Mouse (Mus musculus): ENCODE results near the gene Antxr1.
A peak's percentile ranks its signal among the peaks of the same experiment; 100 is the strongest.

The Antxr1 gene

DNA sequence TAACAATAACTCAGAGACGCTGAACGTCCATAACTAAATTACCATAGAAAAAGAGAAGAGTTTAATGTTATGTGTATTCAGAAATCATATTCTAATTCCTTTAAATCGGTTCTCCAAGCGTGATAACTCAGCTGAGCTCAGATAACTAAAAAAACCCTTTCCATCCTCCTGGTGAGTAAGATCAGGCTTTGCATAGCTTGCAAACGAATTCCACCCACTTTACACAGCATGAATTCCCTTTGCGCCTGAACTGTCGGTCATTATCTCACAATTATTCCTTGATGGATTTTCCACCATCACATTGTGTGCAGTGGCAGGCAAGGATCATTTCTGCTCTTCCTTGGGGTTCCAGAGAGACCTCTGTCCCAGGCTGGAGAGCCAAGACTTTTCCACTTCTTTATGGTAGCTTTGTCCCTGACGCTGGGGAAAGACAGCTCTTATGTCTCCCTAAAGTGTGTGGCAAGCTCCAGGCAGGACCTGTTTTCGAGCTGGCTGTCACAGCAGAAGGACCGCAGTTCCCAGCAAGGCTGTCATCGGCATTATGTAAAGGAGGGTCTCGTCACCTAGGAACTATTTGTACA is 201.6 kb downstream of the Antxr1 start:
- DNase-seq, result peak; percentile 25

GRCm38 (mm10) chr6:87133520-87133919 is 202.1 kb downstream of the Antxr1 start:
- no peak for DNase-seq

DNA sequence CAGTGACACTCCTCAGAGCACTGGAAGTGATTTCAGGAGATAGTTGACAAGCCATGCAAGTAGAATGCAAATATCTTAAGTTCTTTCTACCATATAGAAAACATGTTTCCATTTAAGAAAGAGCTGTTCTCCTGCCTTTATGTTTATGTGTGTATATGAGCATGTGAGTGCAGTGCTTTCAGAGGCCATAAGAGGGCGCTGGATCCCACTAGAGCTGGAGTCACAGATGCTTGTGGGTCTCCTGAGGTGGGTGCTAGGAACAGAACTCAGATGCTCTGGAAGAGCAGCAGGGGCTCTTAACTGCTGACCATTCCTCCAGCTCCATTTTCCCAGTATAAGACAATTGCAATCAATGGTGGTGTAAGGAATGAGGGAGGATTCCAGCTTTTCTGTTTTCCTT is 204.5 kb downstream of the Antxr1 start:
- no peak for DNase-seq

GRCm38 (mm10) chr6:87130628-87131027 is 205.0 kb downstream of the Antxr1 start:
- no peak for DNase-seq

DNA sequence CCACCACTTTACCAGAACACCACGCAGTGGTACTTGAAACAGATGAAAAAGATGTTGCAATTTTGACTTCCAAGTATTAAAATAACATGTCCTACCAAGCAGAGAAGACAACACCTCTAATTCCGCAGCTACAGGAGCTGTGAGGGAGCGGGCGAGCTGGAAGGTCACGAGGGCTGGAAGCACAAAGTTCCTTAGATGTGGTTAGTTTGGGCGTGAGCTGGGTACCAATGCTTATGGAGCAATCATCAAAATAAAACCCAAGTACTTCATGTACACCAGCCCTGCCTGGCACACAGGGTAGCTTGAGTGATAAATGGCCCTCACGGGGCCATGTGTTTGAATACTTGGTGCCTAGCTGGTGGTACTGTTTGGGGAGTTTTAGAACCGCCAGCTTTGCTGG is 205.8 kb downstream of the Antxr1 start:
- no peak for DNase-seq

GRCm38 (mm10) chr6:87127049-87127753 is 208.4 kb downstream of the Antxr1 start:
- DNase-seq, result no peak

DNA sequence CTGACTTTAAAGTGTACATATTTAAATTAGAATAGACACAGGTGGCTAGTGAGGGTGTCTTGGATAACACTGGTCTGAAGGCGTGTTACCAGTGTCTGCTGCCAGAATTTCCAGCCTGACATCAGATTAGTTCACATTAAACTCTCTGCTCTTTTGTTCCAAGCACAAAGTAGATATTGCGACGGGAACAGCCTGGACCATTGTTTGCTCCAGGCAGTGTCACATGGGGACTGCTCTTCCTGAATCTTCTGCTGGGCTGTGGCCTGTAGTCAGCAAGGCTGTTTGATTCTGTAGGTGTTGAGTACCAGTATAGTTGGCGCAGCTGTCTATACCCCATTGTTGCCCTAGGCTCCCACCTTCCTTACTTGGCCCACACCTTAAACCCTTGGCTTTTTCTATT is 211.6 kb downstream of the Antxr1 start:
- no peak for DNase-seq

DNA sequence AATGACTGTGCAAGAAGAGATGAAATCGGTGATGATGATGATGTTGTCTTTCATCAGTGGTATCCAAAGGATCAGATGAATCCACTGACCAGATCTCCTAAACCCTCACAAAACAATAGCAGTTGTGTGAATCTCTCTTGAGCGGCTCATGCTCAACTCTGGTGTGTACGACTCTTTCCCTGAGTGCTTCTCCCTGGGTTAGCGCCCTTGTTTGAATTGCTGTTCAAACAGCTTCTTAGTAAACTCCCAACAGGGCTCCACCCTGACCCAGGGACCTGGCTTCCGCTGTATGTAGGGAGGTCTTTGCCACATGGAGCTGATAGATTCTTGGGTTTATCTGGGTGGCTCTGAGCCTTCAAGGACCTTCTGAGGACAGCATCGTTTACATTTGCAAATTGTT is 212.2 kb downstream of the Antxr1 start:
- DNase-seq, result no peak

GRCm38 (mm10) chr6:87121961-87122360 is 213.7 kb downstream of the Antxr1 start:
- DNase-seq, result no peak

DNA sequence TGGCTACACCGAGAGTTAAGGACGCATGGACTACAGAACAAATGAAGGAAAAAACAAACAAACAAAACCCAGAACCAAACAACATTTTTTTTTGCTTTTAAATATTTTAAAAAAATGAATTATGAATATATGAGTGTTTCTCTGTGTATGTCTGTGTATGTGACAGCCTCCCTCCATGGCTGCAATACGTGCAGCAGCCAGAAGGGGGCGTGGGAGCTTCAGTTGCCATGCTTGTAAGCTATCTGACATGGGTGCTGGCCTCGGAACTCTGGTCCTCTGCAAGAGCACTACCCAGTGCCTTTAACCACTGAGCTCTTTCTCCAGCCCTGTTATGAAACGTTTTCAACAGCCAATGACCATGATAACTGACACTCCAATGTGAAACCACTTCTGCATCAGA is 215.0 kb downstream of the Antxr1 start:
- DNase-seq, result no peak

DNA sequence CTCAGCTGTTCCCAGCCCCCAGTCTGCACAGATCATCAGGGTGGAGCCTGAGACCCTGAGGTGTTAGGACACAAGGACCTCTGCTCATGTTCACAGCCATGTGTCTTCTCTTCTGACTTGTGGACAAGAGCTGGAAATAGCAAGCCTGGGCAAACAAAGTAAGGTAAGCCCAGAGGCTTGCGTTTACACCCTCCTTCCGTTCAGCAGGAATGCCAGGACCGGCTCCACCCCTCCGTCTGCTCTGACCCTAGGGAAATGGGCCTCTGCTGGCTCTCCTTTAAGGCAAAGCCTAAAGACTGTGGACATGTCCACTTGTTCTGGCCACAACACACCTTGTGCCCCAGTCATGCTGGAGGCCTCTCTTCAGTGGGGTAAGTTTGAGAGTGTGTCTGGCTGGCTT is 215.6 kb downstream of the Antxr1 start:
- no peak for DNase-seq

GRCm38 (mm10) chr6:87119066-87119837 is 216.4 kb downstream of the Antxr1 start:
- DNase-seq, result no peak

GRCm38 (mm10) chr6:87116596-87116995 is 219.0 kb downstream of the Antxr1 start:
- no peak for DNase-seq

- DNase-seq, result no peak
Measured at GRCm38 (mm10) chr6:87115981-87116380, 219.6 kb downstream of the Antxr1 start.

GRCm38 (mm10) chr6:87112125-87112524 is 223.5 kb downstream of the Antxr1 start:
- no peak for DNase-seq

DNA sequence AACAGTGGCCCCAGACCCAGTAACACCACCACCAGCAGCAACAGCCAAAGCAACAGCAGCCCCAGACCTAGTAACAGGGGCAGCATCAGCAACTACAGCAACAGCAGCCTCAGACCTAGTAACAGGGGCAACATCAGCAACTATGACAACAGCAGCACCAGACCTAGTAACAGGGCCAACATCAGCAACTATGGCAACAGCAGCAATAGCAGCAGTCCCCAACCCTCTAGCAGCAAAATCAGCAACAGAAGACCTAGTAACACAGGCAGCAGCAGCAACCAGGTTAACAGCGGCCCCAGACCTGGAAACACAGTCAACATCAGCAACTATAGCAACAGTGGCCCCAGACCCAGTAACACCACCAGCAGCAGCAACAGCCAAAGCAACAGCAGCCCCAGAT is 224.1 kb downstream of the Antxr1 start:
- DNase-seq, result no peak

- no peak for DNase-seq
Measured at GRCm38 (mm10) chr6:87104123-87104796, 231.4 kb downstream of the Antxr1 start, which contains the start of gene D6Ertd527e. TSS of gene D6Ertd527e (plus strand) at chr6:87104746.

- no peak for DNase-seq
Measured at GRCm38 (mm10) chr6:87103314-87103713, 232.3 kb downstream of the Antxr1 start.

DNA sequence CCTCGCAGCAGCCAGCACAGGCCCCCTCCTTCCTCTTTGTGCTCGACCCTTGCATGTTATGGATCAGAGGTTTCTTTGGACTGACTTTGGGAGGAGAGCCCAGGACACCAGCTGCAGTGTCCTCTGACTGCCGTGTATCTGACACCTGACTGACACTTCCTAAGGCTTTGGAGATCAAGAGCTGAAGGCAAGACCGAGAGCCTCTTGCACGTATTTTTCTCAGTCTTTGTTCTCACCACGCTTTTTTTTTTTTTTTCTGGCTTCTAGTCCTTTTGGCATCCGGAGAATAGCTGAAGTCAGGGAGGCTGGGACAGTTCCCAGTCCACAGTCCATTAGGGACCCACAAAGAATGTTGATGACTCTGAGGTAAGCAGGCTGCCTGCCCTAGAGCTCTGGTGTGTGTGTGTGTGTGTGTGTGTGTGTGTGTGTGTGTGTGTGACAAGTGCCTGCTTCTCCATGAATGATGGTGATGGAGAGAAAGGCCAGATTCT is 233.2 kb downstream of the Antxr1 start:
- DNase-seq, result no peak

DNA sequence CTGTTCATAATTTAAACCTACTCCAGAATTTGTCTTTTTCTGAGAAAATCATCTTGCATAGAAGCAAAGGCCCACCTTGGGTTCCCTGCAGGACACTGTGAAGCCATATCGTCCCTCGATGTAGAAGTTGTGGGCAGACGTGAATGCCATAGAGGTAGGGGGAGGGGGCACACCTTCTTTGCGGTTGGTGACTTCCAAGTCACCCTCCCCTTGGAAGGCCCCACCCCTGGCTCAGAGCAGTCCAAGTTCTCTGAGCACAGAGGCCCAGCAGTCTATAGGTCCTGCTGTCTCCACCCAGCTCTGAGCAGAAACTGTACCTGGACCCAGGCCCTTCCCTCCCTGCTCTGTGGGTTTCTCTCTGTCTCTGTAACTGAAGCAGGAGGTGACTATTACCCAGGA is 233.7 kb downstream of the Antxr1 start:
- DNase-seq, result no peak

DNA sequence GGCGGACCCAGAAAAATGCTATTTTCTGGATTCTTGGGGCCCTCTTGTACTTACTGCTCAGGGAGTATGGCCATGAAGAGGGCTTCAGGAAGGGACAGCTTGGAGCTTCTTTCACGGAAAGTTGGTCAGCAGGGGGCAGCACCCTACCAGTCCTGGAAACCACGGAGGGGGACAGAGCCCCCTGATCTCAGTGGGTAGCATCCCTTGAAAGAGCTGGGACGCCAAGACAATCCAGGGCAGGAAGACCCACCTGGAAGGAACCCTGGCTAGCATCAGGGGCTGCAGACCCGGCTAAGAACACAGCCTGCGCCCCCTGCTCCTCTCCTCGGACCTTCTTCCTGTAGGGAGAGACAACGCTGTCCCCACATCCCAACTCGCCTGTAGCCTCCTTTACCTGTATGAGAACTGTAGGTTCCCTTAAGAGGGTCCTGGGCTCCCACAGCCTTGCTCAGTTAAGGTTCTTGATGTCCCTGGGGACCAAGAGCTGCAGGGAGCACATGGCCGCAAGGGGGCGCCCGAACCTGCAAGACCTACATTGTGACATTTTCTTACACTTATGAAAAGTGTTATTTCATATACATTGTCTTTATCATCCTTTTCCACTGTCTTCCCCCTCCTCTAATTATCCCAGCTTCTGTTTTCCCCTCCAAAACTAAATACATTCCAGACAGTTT is 234.2 kb downstream of the Antxr1 start:
- peak; percentile 79 for DNase-seq

DNA sequence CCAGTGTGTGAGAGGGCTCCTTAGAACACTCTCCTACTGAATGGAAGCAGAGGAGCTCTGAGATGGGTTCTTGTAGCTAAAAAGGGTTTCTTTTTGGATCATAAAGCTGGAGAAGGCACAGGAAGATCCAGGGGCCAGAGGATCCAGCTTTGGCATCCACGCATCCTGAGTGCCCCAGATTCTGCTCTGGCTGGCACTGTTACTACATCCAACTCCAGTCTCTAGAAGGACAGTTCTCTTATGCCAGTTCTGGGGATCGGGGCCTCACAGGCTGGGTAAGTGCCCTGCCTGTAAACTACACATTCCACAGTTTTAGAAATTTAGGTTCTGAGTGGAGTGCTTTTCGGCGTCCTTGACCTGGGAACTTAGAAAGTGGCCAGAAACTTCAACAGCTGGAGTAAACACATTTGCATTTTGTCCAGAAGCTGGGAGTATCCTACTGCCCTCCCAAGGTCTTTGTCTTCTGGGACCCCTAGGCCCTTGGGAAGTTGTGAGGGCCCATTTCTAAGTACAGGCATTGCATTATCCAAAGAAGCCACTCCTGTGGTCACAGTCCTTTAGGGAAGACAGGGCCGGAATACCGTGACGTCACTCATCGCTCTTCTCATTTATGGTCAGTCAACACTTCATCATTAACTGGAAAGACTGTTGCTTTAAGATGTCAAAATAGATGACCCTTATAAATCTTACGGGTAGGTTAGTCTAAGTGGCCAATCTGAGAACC is 235.2 kb downstream of the Antxr1 start:
- no peak for DNase-seq
